Mouse (Mus musculus) megakaryocyte, embryonic 14.5 days (primary cell): ENCODE data around the gene Slc2a1.

Source experiments
- FLI1 ChIP-seq: IDR thresholded peaks from 2 replicates; pipeline ENCODE4 v1.6.1; 2012; ENCODE audit warnings: low read length, inconsistent platforms, mixed read lengths
- GATA1 ChIP-seq: IDR thresholded peaks from 3 replicates; pipeline ENCODE4 v1.6.1; 2012; ENCODE audit warnings: mixed read lengths, low read length, inconsistent platforms, borderline replicate concordance

- TF ChIP-seq GATA1 (no peak), FLI1 (no peak)
Observed at GRCm38 (mm10) chr4:119072941-119073451, 35.5 kb upstream of the Slc2a1 start.
